8 mouse cellular contexts compared by ENCODE assay signal in the genomic region with DNA sequence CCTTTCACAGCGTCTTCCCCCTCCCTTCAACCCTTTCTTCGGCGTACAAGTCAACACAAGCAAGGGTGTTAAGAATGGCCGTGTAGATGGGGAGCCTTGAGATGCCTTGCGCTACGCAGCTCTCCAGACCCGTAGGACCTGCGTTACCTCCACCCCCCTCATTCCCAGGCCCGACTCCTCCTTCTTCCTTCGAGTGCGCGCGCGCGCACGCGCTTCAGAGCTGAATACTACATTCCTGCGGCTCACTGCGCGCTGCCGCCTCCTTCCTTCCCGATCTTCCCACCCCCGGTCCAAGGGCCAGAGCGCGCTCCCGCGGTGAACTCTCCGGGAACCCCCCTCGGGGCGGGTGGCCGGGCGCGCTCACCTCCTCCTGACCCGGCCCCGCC. TPM values are rescaled to one million over a fixed set of nuclear protein-coding genes. Genes with fewer than 3 reads are reported as not detected.
A peak's percentile ranks its signal among the peaks of the same experiment; 100 is the strongest.
DNase-seq lines count a peak whose midpoint lies in the region; ATAC-seq and TF ChIP-seq lines count a peak whose summit lies in the region.

No protein-coding gene starts in this region.

- H3K4me1 ChIP-seq in cerebellum, adult 2 months (ENCODE audit: control insufficient read depth, insufficient read depth, low read length), result no peaks in the 10 kb centered on the region; the same call in none of the 2 replicates
- H3K4me1 ChIP-seq in hindbrain, embryonic 10.5 days (replicated peaks), result peaks cover 94% of the 10 kb centered on the region
- H3K4me1 ChIP-seq in lung, postnatal 0 days (ENCODE audit: insufficient read depth, low read depth, low read length), result peaks cover 34% of the 10 kb centered on the region

- H3K4me2 ChIP-seq in lung, postnatal 0 days (replicated peaks; ENCODE audit: low read depth, low read length), result peak overlapping the region; percentile 72

- peak overlapping the region; percentile 67 for H3K27ac ChIP-seq in cerebellum, adult 2 months (ENCODE audit: insufficient read depth, low read length)
- H3K27ac ChIP-seq in hindbrain, embryonic 10.5 days, result peak overlapping the region; percentile 85
- H3K27ac ChIP-seq in lung, postnatal 0 days (ENCODE audit: low read length), result peak overlapping the region; percentile 99

- peak; percentile 78 for TF ChIP-seq POLR2A in cerebellum, adult 2 months (IDR thresholded peaks at IDR 0.05; ENCODE audit: borderline replicate concordance, insufficient read depth, low read length)

- peak overlapping the region; percentile 89 for H3K4me3 ChIP-seq in cerebellum, adult 2 months (replicated peaks; ENCODE audit: insufficient read depth, low read depth, low read length)
- H3K4me3 ChIP-seq in hindbrain, embryonic 10.5 days, result peak overlapping the region; percentile 68
- peak overlapping the region; percentile 67 for H3K4me3 ChIP-seq in lung, postnatal 0 days (ENCODE audit: low read depth, low read length)

- TF ChIP-seq EP300 in lung, postnatal 0 days (IDR thresholded peaks at IDR 0.05), result no peak

- no peaks in the 10 kb centered on the region for H3K27me3 ChIP-seq in cerebellum, adult 2 months (ENCODE audit: control insufficient read depth, insufficient read depth, low read length)
- H3K27me3 ChIP-seq in hindbrain, embryonic 10.5 days (ENCODE audit: insufficient read depth, poor library complexity, severe bottlenecking), result peaks cover 99% of the 10 kb centered on the region
- H3K27me3 ChIP-seq in lung, postnatal 0 days (replicated peaks; ENCODE audit: insufficient read depth, low read length), result no peaks in the 10 kb centered on the region

- TF ChIP-seq CTCF in cerebellum, adult 2 months (IDR thresholded peaks at IDR 0.05; ENCODE audit: borderline replicate concordance, insufficient read depth, low read depth, low read length), result no peak
- no peak for TF ChIP-seq CTCF in lung, postnatal 0 days (IDR thresholded peaks at IDR 0.05)

- H3K9ac ChIP-seq in lung, postnatal 0 days (replicated peaks; ENCODE audit: low read depth), result no peak overlapping the region

- peak; percentile 97 for DNase-seq in MN1 (ENCODE audit: low spot score)
- DNase-seq in cerebellum, adult 2 months, result peak; percentile 91 to 92
- DNase-seq in hindbrain, embryonic 10.5 days (ENCODE audit: low spot score), result peak; percentile 89
- peak; percentile 77 to 85 for DNase-seq in layer of hippocampus, postnatal 10 days (ENCODE audit: low spot score in 2 of 2)
- peak; percentile 99 for DNase-seq in lung, postnatal 0 days (ENCODE audit: low spot score)
- peak; percentile 89 for DNase-seq in ovary, postnatal 14 days (ENCODE audit: low spot score)
- DNase-seq in thymus, postnatal 4 days, result peak; percentile 75

- no peaks in the 10 kb centered on the region for H3K36me3 ChIP-seq in hindbrain, embryonic 10.5 days
- peaks cover 6% of the 10 kb centered on the region; the same call in 1 of the 2 replicates for H3K36me3 ChIP-seq in lung, postnatal 0 days (ENCODE audit: insufficient read depth, low read length)

- no peaks in the 10 kb centered on the region for H3K9me3 ChIP-seq in hindbrain, embryonic 10.5 days
- no peaks in the 10 kb centered on the region for H3K9me3 ChIP-seq in lung, postnatal 0 days (ENCODE audit: low read length)

- peak; percentile 67 for ATAC-seq in frontal cortex, adult (ENCODE audit: low TSS enrichment)
- ATAC-seq in lung, postnatal 0 days, result peak; percentile 78

- WGBS in cerebellum, adult 2 months, result under 1% methylated on average over 35 of the region's 35 CpGs
- WGBS in hindbrain, embryonic 10.5 days, result 0% methylated on average over 34 of the region's 35 CpGs
- under 1% methylated on average over 27 of the region's 35 CpGs for WGBS in lung, postnatal 0 days

RNA-seq across cellular contexts. Expression of a gene that starts 10.5 kb away (rescaled TPM):
- polyA plus RNA-seq in cerebellum, adult 2 months (2012; rRNA removed), result 12.8 and 12.9 TPM in 2 replicates
- polyA plus RNA-seq in hindbrain, embryonic 10.5 days (2016; fragmentation: Nextera tagmentation; extraction: Ambion mirVana), result 22.1 and 24.5 TPM in 2 replicates
- total RNA-seq in layer of hippocampus, postnatal 10 days (2021), result 10 to 100 TPM; 12.5 to 15.6 TPM
- polyA plus RNA-seq in lung, postnatal 0 days (2015; fragmentation: Nextera tagmentation; extraction: Ambion mirVana), result 35.8 and 40.2 TPM in 2 replicates

RNA-seq across cellular contexts. Expression of a gene that starts 15.1 kb away (rescaled TPM):
- polyA plus RNA-seq in cerebellum, adult 2 months (2012; rRNA removed), result 5.2 and 8.4 TPM in 2 replicates
- polyA plus RNA-seq in hindbrain, embryonic 10.5 days (2016; fragmentation: Nextera tagmentation; extraction: Ambion mirVana), result 0.31 and 0.90 TPM in 2 replicates
- total RNA-seq in layer of hippocampus, postnatal 10 days (2021), result 1 to 10 TPM; 1.3 to 2.5 TPM
- 3.6 and 4.3 TPM in 2 replicates for polyA plus RNA-seq in lung, postnatal 0 days (2015; fragmentation: Nextera tagmentation; extraction: Ambion mirVana)

RNA-seq across cellular contexts. Expression of a gene that starts 23.5 kb away (rescaled TPM):
- polyA plus RNA-seq in cerebellum, adult 2 months (2012; rRNA removed), result 0.13 and 0.15 TPM in 2 replicates
- polyA plus RNA-seq in hindbrain, embryonic 10.5 days (2016; fragmentation: Nextera tagmentation; extraction: Ambion mirVana), result 0.26 and 0.35 TPM in 2 replicates
- not detected for total RNA-seq in layer of hippocampus, postnatal 10 days (2021)
- 0.13 and 0.36 TPM in 2 replicates for polyA plus RNA-seq in lung, postnatal 0 days (2015; fragmentation: Nextera tagmentation; extraction: Ambion mirVana)

RNA-seq across cellular contexts. Expression of a gene that starts 32.4 kb away (rescaled TPM):
- 60.9 and 62.3 TPM in 2 replicates for polyA plus RNA-seq in cerebellum, adult 2 months (2012; rRNA removed)
- polyA plus RNA-seq in hindbrain, embryonic 10.5 days (2016; fragmentation: Nextera tagmentation; extraction: Ambion mirVana), result 61.5 and 66.1 TPM in 2 replicates
- total RNA-seq in layer of hippocampus, postnatal 10 days (2021), result 10 to 100 TPM; 33.3 to 33.9 TPM
- 70.4 and 72.7 TPM in 2 replicates for polyA plus RNA-seq in lung, postnatal 0 days (2015; fragmentation: Nextera tagmentation; extraction: Ambion mirVana)

RNA-seq across cellular contexts. Expression of a gene that starts 42.3 kb away (rescaled TPM):
- polyA plus RNA-seq in cerebellum, adult 2 months (2012; rRNA removed), result 53.0 and 60.3 TPM in 2 replicates
- polyA plus RNA-seq in hindbrain, embryonic 10.5 days (2016; fragmentation: Nextera tagmentation; extraction: Ambion mirVana), result 34.0 and 35.5 TPM in 2 replicates
- total RNA-seq in layer of hippocampus, postnatal 10 days (2021), result 10 to 100 TPM; 33.0 to 38.7 TPM
- polyA plus RNA-seq in lung, postnatal 0 days (2015; fragmentation: Nextera tagmentation; extraction: Ambion mirVana), result 71.0 and 76.9 TPM in 2 replicates

Comparison
In these comparisons a context has a peak if more than half of its experiments do, and no peak if none do; other contexts are left out.
1. Peak in every context shown above with its lines: DNase-seq, ATAC-seq, H3K4me3 ChIP-seq and H3K27ac ChIP-seq.